Comparison of ENCODE assay signal across 17 mouse cellular contexts in genomic region chr2:172971865-172972264, GRCm38 (mm10). TPM values are rescaled to one million over a fixed set of nuclear protein-coding genes. Genes with fewer than 3 reads are reported as not detected.
"Had no signal": no experiment of that assay in that cellular context is flagged by ENCODE, and none has a peak within 500 bp of the region (broad histone marks: within the 10 kb centered on the region; RNA-seq: fewer than 3 reads in every experiment).

No protein-coding gene starts in this region.

- H3K4me1 ChIP-seq: stomach, embryonic 15.5 days had no signal

- H3K27ac ChIP-seq: neural tube, embryonic 13.5 days; neural tube, embryonic 15.5 days; stomach, embryonic 15.5 days; stomach, postnatal 0 days had no signal

- H3K36me3 ChIP-seq: neural tube, embryonic 13.5 days; neural tube, embryonic 15.5 days; stomach, embryonic 15.5 days had no signal

- H3K9ac ChIP-seq: neural tube, embryonic 13.5 days; neural tube, embryonic 15.5 days; stomach, embryonic 15.5 days had no signal

- H3K4me3 ChIP-seq: neural tube, embryonic 13.5 days; neural tube, embryonic 15.5 days; stomach, embryonic 15.5 days had no signal

- DNase-seq: retina, postnatal 1 day; right cerebral cortex, adult 18-20 months; right cerebral cortex, postnatal 14 days; right cerebral cortex, postnatal 25 days; right cerebral cortex, postnatal 4 days; spleen, adult 18-20 months; thymus, adult 18-20 months; thymus, adult 2 months; thymus, postnatal 14 days; thymus, postnatal 25 days; thymus, postnatal 36 days; thymus, postnatal 4 days had no signal

- H3K9me3 ChIP-seq: neural tube, embryonic 13.5 days; neural tube, embryonic 15.5 days; stomach, embryonic 15.5 days had no signal

- H3K27me3 ChIP-seq: neural tube, embryonic 13.5 days; neural tube, embryonic 15.5 days; stomach, embryonic 15.5 days had no signal

- H3K4me2 ChIP-seq: neural tube, embryonic 13.5 days; neural tube, embryonic 15.5 days; stomach, embryonic 15.5 days had no signal

RNA-seq across cellular contexts. Expression of gene Bmp7, which starts 31.7 kb away (rescaled TPM):
- total RNA-seq: neutrophil, adult 5-6 weeks had no signal
